Mouse (Mus musculus) ES-Bruce4 (cell line): ENCODE results near the gene Gm4763.
"Not testable (repeated sequence)": the region's sequence is repeated elsewhere in the genome, so short reads cannot be mapped to it uniquely, and the experiment has no call there.

Experiments used
- EP300 ChIP-seq: IDR thresholded peaks from 2 replicates; pipeline ENCODE4 v1.6.1; 2011; ENCODE audit warnings: low read depth, low read length; ENCODE audit not compliant: insufficient read depth
- POLR2A ChIP-seq: IDR thresholded peaks from one replicate; pipeline ENCODE4 v1.8.1; 2011; ENCODE audit warnings: low read length; ENCODE audit not compliant: insufficient read depth

DNA sequence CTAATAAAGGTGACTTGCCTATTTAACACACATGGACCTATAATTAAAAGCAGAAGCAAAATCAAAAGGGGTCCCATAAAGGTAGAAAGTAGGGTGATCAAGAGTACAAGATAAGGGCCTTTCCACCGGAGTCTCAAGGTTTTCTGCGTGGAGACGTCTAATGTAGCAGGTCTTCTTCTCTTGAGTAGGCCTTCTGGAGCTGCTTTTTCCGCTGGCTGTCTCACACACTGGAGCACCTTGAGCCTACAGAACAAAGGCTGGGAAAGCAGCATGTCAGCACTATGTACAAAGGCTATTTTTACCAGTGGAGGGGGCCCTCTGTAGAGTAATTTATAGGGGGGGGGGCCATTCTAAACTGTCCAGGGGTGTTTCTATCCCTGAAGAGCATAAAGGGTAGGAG is 28.8 kb downstream of the Gm4763 start:
- TF ChIP-seq POLR2A, EP300: not testable (repeated sequence)
